Mouse (Mus musculus): ENCODE measurements around the gene Gm13101.
"Not testable (repeated sequence)": the region's sequence is repeated elsewhere in the genome, so short reads cannot be mapped to it uniquely, and the experiment has no call there.

Gene Gm13101

GRCm38 (mm10) chr4:143966850-143967249 lies at the start of gene Gm13101:
Gm13101 (minus strand) TSS chr4:143966950.
- CTCF ChIA-PET, POLR2A ChIA-PET: not testable (repeated sequence)

DNA sequence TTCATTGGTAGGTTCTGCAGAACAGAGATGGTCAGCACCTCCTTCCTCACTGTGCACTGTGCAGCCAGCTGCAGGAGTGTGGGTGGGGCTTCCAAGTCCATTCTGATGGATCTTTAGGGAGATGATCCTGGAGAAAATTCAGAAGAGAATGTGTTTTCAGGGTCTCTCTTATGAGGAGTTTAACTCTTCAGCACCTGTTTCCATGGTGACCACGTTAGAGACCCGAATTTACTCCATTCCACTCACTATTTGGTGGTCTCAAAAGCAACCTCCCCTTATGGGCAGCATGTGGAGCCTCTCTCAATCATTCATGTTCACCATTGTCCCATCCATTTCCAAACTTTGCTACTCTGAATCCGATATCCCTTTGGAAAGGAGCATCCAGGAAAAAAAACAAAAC lies 27.5 kb upstream of the Gm13101 start, which contains the start of gene Pramef17:
TSS of gene Pramef17 (minus strand) at position 101 of the 400 bp plus-strand sequence.
- CTCF ChIA-PET, POLR2A ChIA-PET: not testable (repeated sequence)

DNA sequence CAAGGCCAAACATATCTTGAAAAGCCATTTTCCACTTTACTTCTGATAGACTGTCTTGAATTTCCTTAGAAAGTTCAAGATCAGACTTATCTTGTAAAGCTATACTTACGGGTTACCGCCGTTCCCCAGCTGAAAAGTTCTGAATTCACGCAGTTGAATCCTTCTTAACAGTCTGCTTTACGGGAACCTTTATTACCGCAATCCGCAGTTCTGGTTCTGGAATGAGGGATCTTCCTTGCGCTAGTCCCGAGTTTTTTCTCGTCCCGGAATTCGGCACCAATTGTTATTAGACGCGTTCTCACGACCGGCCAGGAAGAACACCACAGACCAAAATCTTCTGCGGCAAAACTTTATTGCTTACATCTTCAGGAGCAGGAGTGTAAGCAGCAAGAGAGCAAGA lies 21.4 kb upstream of the Gm13101 start:
- CTCF ChIA-PET = not testable (repeated sequence)
- POLR2A ChIA-PET = interaction anchor here in 1 of 4 experiments (0.8 kb wide), 1 partner anchor 347 kb away, joined by 5 read pairs; no protein-coding TSS in a partner anchor

DNA sequence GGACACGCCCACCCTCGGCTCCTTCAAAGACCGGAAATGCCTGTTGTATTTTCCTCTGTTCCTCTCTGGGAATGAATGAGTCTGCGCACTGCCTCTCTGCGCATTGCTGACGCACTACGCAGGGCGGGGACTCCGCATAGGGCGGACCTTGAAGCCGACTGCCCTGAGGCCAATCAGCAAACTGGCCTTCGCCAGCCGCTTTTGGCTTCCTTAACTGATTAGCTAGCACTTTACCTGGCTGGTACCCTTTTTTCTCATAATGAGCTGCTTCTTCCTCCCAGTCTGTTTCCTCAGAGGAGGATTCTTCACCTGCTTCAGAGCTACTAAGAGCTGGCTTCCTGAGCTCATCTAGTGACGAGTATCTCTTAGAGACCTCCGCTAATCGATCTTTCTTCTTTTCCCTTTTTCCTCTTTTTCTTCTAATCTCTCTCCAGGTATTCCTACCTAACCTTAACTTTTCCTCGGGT lies 20.8 kb upstream of the Gm13101 start:
- CTCF ChIA-PET, POLR2A ChIA-PET: not testable (repeated sequence)

DNA sequence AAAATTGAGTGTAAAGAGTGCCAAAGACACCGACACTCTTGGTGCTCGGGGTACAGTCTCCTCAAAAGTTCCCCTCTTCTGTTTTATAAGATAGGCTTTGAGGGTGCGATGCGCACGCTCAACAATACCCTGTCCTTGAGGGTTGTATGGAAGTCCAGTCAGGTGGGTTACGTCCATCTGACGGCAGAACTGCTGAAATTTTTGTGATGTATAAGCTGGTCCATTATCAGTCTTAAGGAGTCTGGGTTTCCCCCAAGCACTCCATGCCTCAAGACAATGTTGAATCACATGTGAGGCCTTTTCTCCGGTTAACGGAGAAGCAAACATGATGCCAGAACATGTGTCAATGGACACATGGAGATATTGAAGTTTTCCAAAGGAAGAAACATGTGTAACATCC lies 19.0 kb upstream of the Gm13101 start:
- CTCF ChIA-PET, POLR2A ChIA-PET: not testable (repeated sequence)

DNA sequence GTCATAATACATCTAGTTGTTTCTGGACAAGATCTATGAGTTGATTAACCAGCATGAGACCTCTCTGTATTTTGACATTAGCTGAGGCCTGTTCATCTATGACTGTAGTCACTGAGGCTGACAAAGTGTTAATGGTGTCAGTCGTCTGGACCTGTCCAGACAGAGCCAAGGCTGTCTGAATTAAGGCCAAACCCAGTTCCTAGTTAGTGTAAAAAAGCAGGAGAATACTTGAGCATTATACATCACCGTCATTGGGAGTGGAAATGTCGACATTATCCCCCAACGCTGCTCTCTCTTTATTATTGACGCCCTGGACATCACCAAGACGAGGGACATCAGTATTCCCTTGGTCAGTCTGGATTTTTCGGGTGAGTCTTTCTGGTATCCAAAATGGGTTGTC lies 18.4 kb upstream of the Gm13101 start:
- CTCF ChIA-PET, POLR2A ChIA-PET: not testable (repeated sequence)

- CTCF ChIA-PET = not testable (repeated sequence)
Measured at GRCm38 (mm10) chr4:143983446-143983845, 16.7 kb upstream of the Gm13101 start.

GRCm38 (mm10) chr4:143950916-143951315 lies 15.8 kb downstream of the Gm13101 start, which contains the start of gene Pramef25:
Pramef25 (minus strand) TSS chr4:143951016.
- CTCF ChIA-PET, POLR2A ChIA-PET: not testable (repeated sequence)

More at GRCm38 (mm10) chr4:143983446-143983845, 16.7 kb upstream of the Gm13101 start:
- POLR2A ChIA-PET = not testable (repeated sequence)

Data from embryonic stem cell, embryonic (primary cell).